Mouse (Mus musculus): Measurements from ENCODE around the gene Top2a.

Gene Top2a

GRCm38 (mm10) chr11:99023500-99024467 is at the start of gene Top2a:
TSS of gene Top2a (minus strand) at chr11:99024189.
- DNase-seq (ENCODE audit: low read depth, low spot score): peak; percentile 98

- no peak for DNase-seq (ENCODE audit: low read depth, low spot score)
These were observed 49.8 kb upstream of the Top2a start for GRCm38 (mm10) chr11:99073781-99074180.

- DNase-seq (ENCODE audit: low read depth, low spot score): no peak
These were observed 47.9 kb upstream of the Top2a start for GRCm38 (mm10) chr11:99071866-99072265.

GRCm38 (mm10) chr11:99068455-99068854 is 44.5 kb upstream of the Top2a start:
- DNase-seq (ENCODE audit: low read depth, low spot score): no peak

GRCm38 (mm10) chr11:99067591-99067990 is 43.6 kb upstream of the Top2a start:
- DNase-seq (ENCODE audit: low read depth, low spot score): no peak

- no peak for DNase-seq (ENCODE audit: low read depth, low spot score)
These were observed 42.0 kb upstream of the Top2a start for GRCm38 (mm10) chr11:99065979-99066378.

GRCm38 (mm10) chr11:99065353-99065752 is 41.4 kb upstream of the Top2a start:
- no peak for DNase-seq (ENCODE audit: low read depth, low spot score)

GRCm38 (mm10) chr11:99063406-99064131 is 39.6 kb upstream of the Top2a start:
- DNase-seq (ENCODE audit: low read depth, low spot score): no peak

GRCm38 (mm10) chr11:99062661-99063060 is 38.7 kb upstream of the Top2a start:
- DNase-seq (ENCODE audit: low read depth, low spot score): no peak

GRCm38 (mm10) chr11:99060435-99060834 is 36.4 kb upstream of the Top2a start:
- no peak for DNase-seq (ENCODE audit: low read depth, low spot score)

- no peak for DNase-seq (ENCODE audit: low read depth, low spot score)
These were observed 31.8 kb upstream of the Top2a start for GRCm38 (mm10) chr11:99055571-99056452.

- no peak for DNase-seq (ENCODE audit: low read depth, low spot score)
These were observed 31.2 kb upstream of the Top2a start for GRCm38 (mm10) chr11:99055143-99055542.

GRCm38 (mm10) chr11:99047643-99048042 is 23.7 kb upstream of the Top2a start:
- no peak for DNase-seq (ENCODE audit: low read depth, low spot score)

GRCm38 (mm10) chr11:99047120-99047519 is 23.1 kb upstream of the Top2a start:
- DNase-seq (ENCODE audit: low read depth, low spot score): no peak

- DNase-seq (ENCODE audit: low read depth, low spot score): no peak
These were observed 21.3 kb upstream of the Top2a start for GRCm38 (mm10) chr11:99045159-99045889.

GRCm38 (mm10) chr11:99044306-99044705 is 20.3 kb upstream of the Top2a start:
- no peak for DNase-seq (ENCODE audit: low read depth, low spot score)

- no peak for DNase-seq (ENCODE audit: low read depth, low spot score)
These were observed 19.6 kb upstream of the Top2a start for GRCm38 (mm10) chr11:99043632-99044031.

- DNase-seq (ENCODE audit: low read depth, low spot score): no peak
These were observed 18.9 kb upstream of the Top2a start for GRCm38 (mm10) chr11:99042834-99043431.

- no peak for DNase-seq (ENCODE audit: low read depth, low spot score)
These were observed 18.1 kb upstream of the Top2a start for GRCm38 (mm10) chr11:99041841-99042780.

Measured in brain, embryonic 18.5 days (tissue).